Mouse (Mus musculus): ENCODE results near the gene Gm34302. TPM values are rescaled to one million over a fixed set of nuclear protein-coding genes. Genes with fewer than 3 reads are reported as not detected.

Gene Gm34302
- polyA plus RNA-seq, 1 experiment from 2014 or later = not detected

- 0 out of 2 replicates have a peak, but pooled peaks cover 4% of the 10 kb centered on the region for H3K4me1 ChIP-seq
- no peak for ATAC-seq (ENCODE audit: insufficient number of reproducible peaks, low FRiP score, low TSS enrichment, low read depth)
- no peaks in the 10 kb centered on the region for H3K36me3 ChIP-seq
- H3K27ac ChIP-seq (replicated peaks) = no peak overlapping the region
- H3K9ac ChIP-seq = no peak overlapping the region
- no peak overlapping the region for H3K4me2 ChIP-seq (replicated peaks)
- no peaks in the 10 kb centered on the region for H3K27me3 ChIP-seq
- no peak overlapping the region for H3K4me3 ChIP-seq (replicated peaks)
- no peaks in the 10 kb centered on the region for H3K9me3 ChIP-seq (replicated peaks)
- WGBS = 48% methylated on average over 2 of the region's 2 CpGs
Observed at GRCm38 (mm10) chr3:63439738-63440137, 43.9 kb downstream of the Gm34302 start.

GRCm38 (mm10) chr3:63438898-63439297, 44.8 kb downstream of the Gm34302 start:
- no peak overlapping the region for H3K4me3 ChIP-seq (replicated peaks)
- no peak for ATAC-seq (ENCODE audit: insufficient number of reproducible peaks, low FRiP score, low TSS enrichment, low read depth)
- WGBS = 83% methylated on average over 3 of the region's 3 CpGs
- H3K9ac ChIP-seq = no peak overlapping the region
- H3K27ac ChIP-seq (replicated peaks) = no peak overlapping the region
- H3K27me3 ChIP-seq = no peaks in the 10 kb centered on the region
- H3K36me3 ChIP-seq = no peaks in the 10 kb centered on the region
- H3K9me3 ChIP-seq (replicated peaks) = no peaks in the 10 kb centered on the region
- 0 out of 2 replicates have a peak, but pooled peaks cover 4% of the 10 kb centered on the region for H3K4me1 ChIP-seq
- no peak overlapping the region for H3K4me2 ChIP-seq (replicated peaks)

Other genes with a start within 250 kb of the Gm34302 start
- gene Mme, start 242.3 kb downstream of the Gm34302 start, polyA plus RNA-seq (2015; fragmentation: Nextera tagmentation; extraction: Ambion mirVana) = 42.0 and 48.7 TPM in 2 replicates